Mouse (Mus musculus): ENCODE measurements around the gene Gm28042. TPM values are rescaled to one million over a fixed set of nuclear protein-coding genes. Genes with fewer than 3 reads are reported as not detected.
A peak's percentile ranks its signal among the peaks of the same experiment; 100 is the strongest.

Gm28042 gene
- total RNA-seq, 1 experiment: 2.9 TPM

DNA sequence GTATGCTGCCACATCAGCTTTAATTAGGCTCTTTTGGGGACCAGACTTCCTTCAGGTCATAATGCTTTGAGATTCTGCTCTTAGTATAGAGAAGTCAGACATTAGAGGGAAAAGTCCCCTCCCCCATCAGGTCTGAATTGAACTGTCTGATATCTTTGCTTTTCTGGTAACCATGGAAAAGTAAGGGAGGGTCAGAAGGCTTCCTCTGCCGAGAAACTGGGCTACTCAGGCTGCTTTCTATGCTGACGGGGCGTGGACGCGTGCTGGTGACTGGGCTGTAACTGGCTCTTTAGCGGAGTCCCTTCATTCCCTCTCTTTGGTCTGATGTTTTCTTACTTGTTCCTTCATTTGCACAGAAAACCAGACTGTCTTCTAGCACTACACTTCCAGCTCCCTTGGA is 40.9 kb upstream of the Gm28042 start:
- Histone ChIP-seq H3K9me3 (ENCODE audit: control insufficient read depth, insufficient read depth, low read depth, low read length) (no peaks in the 10 kb centered on the region), H3K36me3 (ENCODE audit: control insufficient read depth, insufficient read depth, low read length, poor library complexity, severe bottlenecking) (no peaks in the 10 kb centered on the region), H3K27ac (ENCODE audit: insufficient read depth, low read depth, low read length, poor library complexity, severe bottlenecking) (no peak overlapping the region), H3K4me1 (ENCODE audit: control insufficient read depth in 2 of 2, insufficient read depth in 2 of 2, low read length in 2 of 2, poor library complexity in 1 of 2) (peaks cover 3% of the 10 kb centered on the region in 2 experiments; a peak in 1 of 4 replicates), H3K4me3 (ENCODE audit: insufficient read depth in 1 of 2, low read depth in 1 of 2, low read length in 2 of 2, poor library complexity in 1 of 2, severe bottlenecking in 1 of 2) (no peak overlapping the region), H3K9ac (ENCODE audit: insufficient read depth, low read depth, low read length, poor library complexity, severe bottlenecking) (0 out of 2 replicates have a peak overlapping the region, but pooled peaks have one; percentile 2)
- in situ Hi-C loops (cut with MboI; ENCODE audit: low sequenced_read_pairs in 2 of 2, unreplicated experiment in 2 of 2): no loop called here
- TF ChIP-seq HCFC1 (IDR thresholded peaks at IDR 0.05; ENCODE audit: borderline replicate concordance, insufficient read depth, low read length) (no peak), MAFK (IDR thresholded peaks at IDR 0.05; ENCODE audit: insufficient read depth, low read depth, low read length) (no peak), ZC3H11A (IDR thresholded peaks at IDR 0.05; ENCODE audit: borderline replicate concordance, low read depth, low read length) (no peak), ZNF384 (IDR thresholded peaks at IDR 0.05; ENCODE audit: low read depth, low read length) (no peak), CHD2 (IDR thresholded peaks at IDR 0.05; ENCODE audit: low read depth, low read length) (no peak)
- no peak for DNase-seq (ENCODE audit: low read depth, low spot score)

DNA sequence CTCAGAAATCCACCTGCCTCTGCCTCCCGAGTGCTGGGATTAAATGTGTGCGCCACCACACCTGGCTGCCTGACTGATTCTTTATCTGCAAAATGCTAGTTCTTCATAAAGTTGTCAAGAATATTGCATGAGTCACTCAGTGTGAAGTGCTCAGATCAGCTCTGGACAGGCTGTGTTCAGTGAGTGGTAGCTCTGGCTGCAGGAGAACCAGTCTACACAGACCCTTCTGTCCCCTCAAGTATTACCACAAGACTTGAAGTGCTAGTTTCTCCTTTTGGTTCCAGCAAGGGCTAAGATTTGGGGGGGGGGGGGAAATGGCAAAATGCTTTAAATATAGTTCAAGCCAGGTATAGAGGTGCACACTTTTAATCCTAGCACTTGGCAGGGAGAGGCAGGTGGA is 39.9 kb upstream of the Gm28042 start:
- H3K36me3 ChIP-seq (ENCODE audit: control insufficient read depth, insufficient read depth, low read length, poor library complexity, severe bottlenecking): peaks cover 1% of the 10 kb centered on the region; the same call in 1 of the 2 replicates
- peaks cover 3 to 5% of the 10 kb centered on the region in 2 experiments; a peak in 1 of 4 replicates for H3K4me1 ChIP-seq (ENCODE audit: control insufficient read depth in 2 of 2, insufficient read depth in 2 of 2, low read length in 2 of 2, poor library complexity in 1 of 2)
- H3K4me3 ChIP-seq (ENCODE audit: insufficient read depth in 1 of 2, low read depth in 1 of 2, low read length in 2 of 2, poor library complexity in 1 of 2, severe bottlenecking in 1 of 2): no peak overlapping the region
- in situ Hi-C loops (cut with MboI; ENCODE audit: low sequenced_read_pairs in 2 of 2, unreplicated experiment in 2 of 2): no loop called here
- no peak for TF ChIP-seq HCFC1 (IDR thresholded peaks at IDR 0.05; ENCODE audit: borderline replicate concordance, insufficient read depth, low read length)
- H3K9me3 ChIP-seq (ENCODE audit: control insufficient read depth, insufficient read depth, low read depth, low read length): no peaks in the 10 kb centered on the region
- DNase-seq (ENCODE audit: low read depth, low spot score): no peak
- H3K9ac ChIP-seq (ENCODE audit: insufficient read depth, low read depth, low read length, poor library complexity, severe bottlenecking): no peak overlapping the region
- no peak overlapping the region for H3K27ac ChIP-seq (ENCODE audit: insufficient read depth, low read depth, low read length, poor library complexity, severe bottlenecking)

GRCm38 (mm10) chr2:119988952-119989351 is 38.3 kb upstream of the Gm28042 start:
- in situ Hi-C loops (cut with MboI; ENCODE audit: low sequenced_read_pairs in 2 of 2, unreplicated experiment in 2 of 2): no loop called here
- H3K4me1 ChIP-seq (ENCODE audit: control insufficient read depth in 2 of 2, insufficient read depth in 2 of 2, low read length in 2 of 2, poor library complexity in 1 of 2): peaks cover 3 to 6% of the 10 kb centered on the region in 2 experiments; a peak in 1 of 4 replicates
- H3K27ac ChIP-seq (ENCODE audit: insufficient read depth, low read depth, low read length, poor library complexity, severe bottlenecking): no peak overlapping the region
- no peak overlapping the region for H3K9ac ChIP-seq (ENCODE audit: insufficient read depth, low read depth, low read length, poor library complexity, severe bottlenecking)
- peaks cover 2% of the 10 kb centered on the region; the same call in 1 of the 2 replicates for H3K36me3 ChIP-seq (ENCODE audit: control insufficient read depth, insufficient read depth, low read length, poor library complexity, severe bottlenecking)
- TF ChIP-seq CHD2 (IDR thresholded peaks at IDR 0.05; ENCODE audit: low read depth, low read length) (no peak), ZC3H11A (IDR thresholded peaks at IDR 0.05; ENCODE audit: borderline replicate concordance, low read depth, low read length) (no peak), HCFC1 (IDR thresholded peaks at IDR 0.05; ENCODE audit: borderline replicate concordance, insufficient read depth, low read length) (no peak), ZNF384 (IDR thresholded peaks at IDR 0.05; ENCODE audit: low read depth, low read length) (no peak), MAFK (IDR thresholded peaks at IDR 0.05; ENCODE audit: insufficient read depth, low read depth, low read length) (no peak)
- no peaks in the 10 kb centered on the region for H3K9me3 ChIP-seq (ENCODE audit: control insufficient read depth, insufficient read depth, low read depth, low read length)
- no peak for DNase-seq (ENCODE audit: low read depth, low spot score)
- H3K4me3 ChIP-seq (ENCODE audit: insufficient read depth in 1 of 2, low read depth in 1 of 2, low read length in 2 of 2, poor library complexity in 1 of 2, severe bottlenecking in 1 of 2): no peak overlapping the region

GRCm38 (mm10) chr2:119990881-119991280 is 36.4 kb upstream of the Gm28042 start:
- TF ChIP-seq ZNF384 (IDR thresholded peaks at IDR 0.05; ENCODE audit: low read depth, low read length): no peak
- no peak for TF ChIP-seq MAFK (IDR thresholded peaks at IDR 0.05; ENCODE audit: insufficient read depth, low read depth, low read length)
- TF ChIP-seq HCFC1 (IDR thresholded peaks at IDR 0.05; ENCODE audit: borderline replicate concordance, insufficient read depth, low read length): no peak
- no peak for TF ChIP-seq CHD2 (IDR thresholded peaks at IDR 0.05; ENCODE audit: low read depth, low read length)
- TF ChIP-seq ZC3H11A (IDR thresholded peaks at IDR 0.05; ENCODE audit: borderline replicate concordance, low read depth, low read length): no peak
- H3K27ac ChIP-seq (ENCODE audit: insufficient read depth, low read depth, low read length, poor library complexity, severe bottlenecking): no peak overlapping the region
- peaks cover 2 to 6% of the 10 kb centered on the region in 2 experiments; a peak in 1 of 4 replicates for H3K4me1 ChIP-seq (ENCODE audit: control insufficient read depth in 2 of 2, insufficient read depth in 2 of 2, low read length in 2 of 2, poor library complexity in 1 of 2)
- no peaks in the 10 kb centered on the region for H3K9me3 ChIP-seq (ENCODE audit: control insufficient read depth, insufficient read depth, low read depth, low read length)
- H3K36me3 ChIP-seq (ENCODE audit: control insufficient read depth, insufficient read depth, low read length, poor library complexity, severe bottlenecking): peaks cover 2% of the 10 kb centered on the region; the same call in 1 of the 2 replicates
- DNase-seq (ENCODE audit: low read depth, low spot score): no peak
- no peak overlapping the region for H3K4me3 ChIP-seq (ENCODE audit: insufficient read depth in 1 of 2, low read depth in 1 of 2, low read length in 2 of 2, poor library complexity in 1 of 2, severe bottlenecking in 1 of 2)
- in situ Hi-C loops (cut with MboI; ENCODE audit: low sequenced_read_pairs in 2 of 2, unreplicated experiment in 2 of 2): no loop called here
- no peak overlapping the region for H3K9ac ChIP-seq (ENCODE audit: insufficient read depth, low read depth, low read length, poor library complexity, severe bottlenecking)

- Histone ChIP-seq H3K9ac (ENCODE audit: insufficient read depth, low read depth, low read length, poor library complexity, severe bottlenecking) (no peak overlapping the region), H3K4me1 (ENCODE audit: control insufficient read depth in 2 of 2, insufficient read depth in 2 of 2, low read length in 2 of 2, poor library complexity in 1 of 2) (peaks cover 0 to 3% of the 10 kb centered on the region in 2 experiments; a peak in 1 of 4 replicates), H3K9me3 (ENCODE audit: control insufficient read depth, insufficient read depth, low read depth, low read length) (no peaks in the 10 kb centered on the region), H3K36me3 (ENCODE audit: control insufficient read depth, insufficient read depth, low read length, poor library complexity, severe bottlenecking) (peaks cover 2% of the 10 kb centered on the region; the same call in 1 of the 2 replicates), H3K27ac (ENCODE audit: insufficient read depth, low read depth, low read length, poor library complexity, severe bottlenecking) (no peak overlapping the region; the same call in 1 of the 2 replicates), H3K4me3 (ENCODE audit: insufficient read depth in 1 of 2, low read depth in 1 of 2, low read length in 2 of 2, poor library complexity in 1 of 2, severe bottlenecking in 1 of 2) (no peak overlapping the region)
- TF ChIP-seq ZC3H11A (IDR thresholded peaks at IDR 0.05; ENCODE audit: borderline replicate concordance, low read depth, low read length) (no peak), CHD2 (IDR thresholded peaks at IDR 0.05; ENCODE audit: low read depth, low read length) (no peak), HCFC1 (IDR thresholded peaks at IDR 0.05; ENCODE audit: borderline replicate concordance, insufficient read depth, low read length) (no peak), ZNF384 (IDR thresholded peaks at IDR 0.05; ENCODE audit: low read depth, low read length) (no peak), MAFK (IDR thresholded peaks at IDR 0.05; ENCODE audit: insufficient read depth, low read depth, low read length) (no peak)
- in situ Hi-C loops (cut with MboI; ENCODE audit: low sequenced_read_pairs in 2 of 2, unreplicated experiment in 2 of 2): no loop called here
- DNase-seq (ENCODE audit: low read depth, low spot score): no peak
These were observed 34.9 kb upstream of the Gm28042 start for GRCm38 (mm10) chr2:119992349-119992748.

All from ES-E14 (cell line).